Mouse (Mus musculus) fat pad, adult 2 months (tissue): ENCODE measurements at regions not wholly inside any gene's neighbourhood (a gene's known extent, or its start where the extent isn't known, plus 50 kb on each side); places are given as distances from the start of the nearest gene placed in this dataset.

Experiments used
- DNase-seq: peaks from one replicate; pipeline ENCODE4 v3.0.0-alpha.2; 2011; ENCODE audit warnings: low read depth, low spot score; ENCODE audit errors: extremely low read depth

- DNase-seq: no peak
Observed at GRCm38 (mm10) chr11:84578805-84579541, 53.6 kb upstream of the Lhx1 start.
